Mouse (Mus musculus) heart, adult 8-10 months (tissue): Measurements from ENCODE around the gene Tenm3. TPM values are rescaled to one million over a fixed set of nuclear protein-coding genes. Genes with fewer than 3 reads are reported as not detected.

Experiments
- DNase-seq: peaks from one replicate; pipeline ENCODE4 v3.0.0; 2022; ENCODE audit warnings: low spot score
- total RNA-seq, 4 experiments: library from RNA; stranded (reverse); gene quantifications; 2 replicates each; pipeline ENCODE4 v1.2.4; 2022

Gene Tenm3
- total RNA-seq, 4 experiments from 2014 or later: 2.1 to 3.8 (median 3.2) TPM

DNA sequence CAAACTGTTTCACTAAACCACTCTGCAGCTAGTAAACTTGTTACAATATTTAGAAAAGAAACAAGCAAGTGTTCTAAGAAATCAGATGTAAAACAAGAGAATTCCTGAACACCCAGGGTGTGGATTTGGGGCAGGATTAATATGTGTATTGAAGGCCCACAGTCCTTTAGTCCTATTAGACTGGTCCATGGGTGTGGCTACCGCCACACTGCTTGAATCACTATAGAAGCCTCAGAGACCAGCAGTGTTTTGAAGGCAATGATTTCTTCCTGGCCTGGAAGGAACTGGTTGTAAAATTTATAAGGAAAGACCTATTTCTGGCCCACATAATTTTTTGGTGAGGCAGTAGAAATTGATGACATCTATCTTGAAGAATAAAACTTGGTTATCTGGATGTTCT, 33.1 kb downstream of the Tenm3 start:
- no peak for DNase-seq

DNA sequence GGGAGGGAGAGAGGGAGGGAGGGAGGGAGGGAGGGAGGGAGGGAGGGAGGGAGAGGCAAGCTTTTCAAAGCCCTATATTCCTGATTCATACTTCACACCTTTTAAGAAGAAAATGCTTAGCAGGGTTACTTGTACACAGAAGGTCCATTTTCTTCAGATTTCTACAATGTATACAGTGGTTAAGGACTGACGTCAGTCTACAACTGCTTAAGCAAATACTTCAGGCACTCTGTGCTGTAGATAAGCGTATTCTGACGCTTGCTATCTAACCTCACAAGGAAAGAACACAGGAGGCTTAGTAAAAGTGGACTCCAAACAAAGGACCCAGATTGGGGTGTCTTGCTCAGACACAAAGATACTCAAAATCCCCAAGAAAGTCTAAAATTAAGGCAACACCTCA, 34.6 kb downstream of the Tenm3 start:
- no peak for DNase-seq

DNA sequence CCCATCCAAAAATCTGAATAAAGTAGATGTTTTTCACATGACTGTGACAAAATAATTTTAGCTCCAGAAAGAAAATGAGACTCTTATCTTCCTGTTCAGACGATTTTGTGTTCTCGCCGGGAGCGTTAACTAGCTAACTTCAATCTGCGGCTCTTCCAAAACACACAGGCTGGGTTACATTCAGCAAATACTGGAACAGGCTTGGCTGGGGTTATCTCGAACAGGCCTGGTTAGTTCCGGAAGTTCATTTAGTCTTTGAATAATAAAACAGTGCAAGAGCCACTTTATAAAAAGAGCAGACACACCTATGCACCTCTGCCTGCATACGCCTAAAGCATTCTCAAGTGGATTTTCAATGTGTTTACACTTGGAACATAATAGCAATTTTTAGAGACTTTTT, 40.7 kb downstream of the Tenm3 start:
- no peak for DNase-seq

DNA sequence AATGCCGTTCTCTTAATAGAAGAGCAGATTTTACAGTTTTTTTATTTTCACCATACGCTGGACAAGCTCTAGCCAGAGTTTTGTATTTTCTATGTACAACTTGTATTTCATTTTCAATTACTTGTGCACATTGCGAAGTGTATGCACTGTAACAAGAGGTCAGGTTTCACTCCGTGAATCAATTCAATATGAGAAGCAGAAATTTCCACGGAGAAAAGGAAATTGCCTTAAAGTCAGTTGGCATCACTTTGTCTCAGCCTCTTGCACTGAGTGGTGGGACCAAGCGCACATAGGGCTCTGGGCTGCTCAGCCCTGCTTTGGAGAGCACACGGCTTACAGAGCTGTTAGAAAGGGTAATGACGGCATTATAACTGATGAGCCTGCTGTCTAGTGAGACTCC, 41.5 kb downstream of the Tenm3 start:
- no peak for DNase-seq

- no peak for DNase-seq
Measured at GRCm38 (mm10) chr8:48797955-48798359, 45.8 kb downstream of the Tenm3 start.

DNA sequence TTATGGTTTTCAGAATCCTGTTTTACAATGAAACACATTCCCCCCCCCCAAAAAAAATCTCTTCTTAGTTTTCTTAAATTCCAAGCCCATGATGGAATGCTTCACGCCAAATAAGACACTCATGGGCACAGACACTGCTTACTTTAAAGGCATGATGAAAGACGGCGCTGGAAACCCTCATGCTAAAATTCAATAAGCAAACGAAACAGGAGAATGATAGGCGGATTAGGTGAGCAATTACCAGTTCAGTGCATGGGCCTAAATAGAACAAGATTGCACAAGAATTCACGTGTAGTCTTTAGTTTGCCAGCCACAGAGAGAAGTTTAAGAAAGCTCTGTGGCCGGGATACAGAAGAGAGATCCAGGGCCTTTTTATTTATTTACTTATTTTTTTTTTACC, 49.5 kb downstream of the Tenm3 start:
- no peak for DNase-seq

- DNase-seq: no peak
Measured at GRCm38 (mm10) chr8:48793729-48794128, 50.0 kb downstream of the Tenm3 start.

DNA sequence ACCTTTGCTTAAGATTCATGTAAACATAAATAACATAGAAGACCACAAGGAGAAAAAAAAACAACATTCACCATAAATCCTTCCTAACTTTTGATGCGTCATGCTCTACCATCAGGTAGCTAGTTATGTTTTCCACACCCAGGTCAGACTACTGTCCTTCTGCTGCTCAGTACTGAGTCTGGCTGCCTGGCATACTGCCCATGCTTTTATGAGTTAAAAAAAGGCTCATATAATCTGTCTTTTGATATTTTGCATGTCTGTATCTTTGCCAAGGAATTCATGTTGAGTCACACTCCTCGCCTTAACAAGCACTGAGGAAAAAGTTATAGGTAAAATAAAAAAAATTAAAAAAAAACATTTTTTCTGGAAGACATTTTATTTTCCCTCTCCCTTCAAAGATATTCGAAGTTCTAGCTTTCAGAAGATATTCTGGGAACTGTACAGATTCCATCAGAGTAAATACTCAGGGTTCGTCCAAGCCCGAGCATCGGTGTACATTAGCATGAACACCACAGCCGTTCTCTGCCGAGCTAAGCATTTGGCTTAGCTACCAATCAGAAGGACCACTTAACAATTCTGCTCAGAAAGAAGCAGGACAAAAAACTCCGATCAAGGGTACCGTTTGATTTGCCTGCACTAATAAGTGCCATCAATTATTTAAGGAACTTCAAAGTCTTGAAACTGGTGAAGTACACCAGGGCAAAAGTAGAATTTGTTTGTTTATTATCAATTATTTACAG, 51.0 kb downstream of the Tenm3 start:
- DNase-seq: no peak

GRCm38 (mm10) chr8:48783308-48783707, 60.4 kb downstream of the Tenm3 start:
- DNase-seq: no peak

DNA sequence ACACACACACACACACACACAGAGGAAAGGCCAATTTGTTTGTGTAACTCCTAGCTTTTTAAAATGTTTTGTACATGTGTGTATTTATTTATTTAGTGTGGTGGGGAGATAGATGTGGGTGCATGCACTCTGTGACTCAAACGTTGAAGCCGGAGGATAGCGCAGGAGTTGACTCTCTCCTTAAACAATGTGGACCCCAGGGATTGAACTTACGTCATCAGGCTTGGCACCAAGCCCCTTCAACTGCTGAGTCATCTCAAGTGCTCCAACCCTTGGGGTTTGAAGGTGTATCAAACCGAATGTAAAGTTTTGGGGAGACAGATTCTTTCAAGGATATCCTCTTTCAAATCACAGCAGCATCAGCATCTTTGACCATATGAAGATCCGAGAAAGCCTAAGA, 63.1 kb downstream of the Tenm3 start:
- DNase-seq: no peak

GRCm38 (mm10) chr8:48779194-48779593, 64.6 kb downstream of the Tenm3 start:
- DNase-seq: no peak

DNA sequence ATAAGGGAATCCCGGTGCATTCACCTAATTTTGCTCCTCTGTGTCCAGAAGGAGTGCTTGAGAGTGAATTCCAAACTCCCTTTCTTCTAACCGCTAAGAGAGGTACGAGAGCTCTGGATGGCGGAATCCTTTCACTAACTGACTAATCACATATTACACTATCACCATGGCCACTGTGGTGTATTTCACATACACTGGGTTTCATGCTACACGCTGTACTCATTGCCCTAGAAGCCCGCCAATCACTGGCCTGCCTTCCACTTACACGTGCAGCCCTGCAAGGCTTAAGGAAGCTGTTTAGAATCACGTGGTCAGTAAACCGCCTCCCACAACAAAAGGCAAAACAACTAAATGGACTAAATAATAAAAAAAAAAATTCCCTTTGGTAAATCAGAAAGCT, 67.7 kb downstream of the Tenm3 start:
- no peak for DNase-seq

DNA sequence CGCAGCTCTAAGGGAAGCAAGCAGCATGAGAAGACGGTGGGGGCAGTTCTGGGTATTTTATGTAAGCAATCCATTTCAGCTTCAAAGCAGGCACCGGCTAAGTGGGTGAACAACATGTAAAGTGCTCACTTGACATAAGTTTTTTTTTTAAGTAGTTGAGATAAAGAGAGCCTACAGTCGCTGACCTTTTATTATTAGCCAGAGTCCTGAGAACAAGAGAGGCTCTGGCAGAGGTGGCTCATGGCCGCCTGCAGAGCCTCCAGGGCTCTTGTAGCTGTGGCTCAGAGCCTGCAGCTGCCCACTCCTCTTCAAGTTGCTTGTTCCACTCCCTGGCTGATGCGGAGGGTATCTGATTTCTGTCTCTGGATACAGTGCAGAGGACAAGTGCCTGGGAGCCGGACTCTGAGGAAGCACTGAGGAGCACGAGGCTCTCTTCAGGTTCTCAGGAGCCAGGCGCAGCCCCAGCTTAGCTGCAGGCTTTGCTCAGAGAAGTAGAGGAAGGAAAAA, 68.2 kb downstream of the Tenm3 start:
- no peak for DNase-seq

DNA sequence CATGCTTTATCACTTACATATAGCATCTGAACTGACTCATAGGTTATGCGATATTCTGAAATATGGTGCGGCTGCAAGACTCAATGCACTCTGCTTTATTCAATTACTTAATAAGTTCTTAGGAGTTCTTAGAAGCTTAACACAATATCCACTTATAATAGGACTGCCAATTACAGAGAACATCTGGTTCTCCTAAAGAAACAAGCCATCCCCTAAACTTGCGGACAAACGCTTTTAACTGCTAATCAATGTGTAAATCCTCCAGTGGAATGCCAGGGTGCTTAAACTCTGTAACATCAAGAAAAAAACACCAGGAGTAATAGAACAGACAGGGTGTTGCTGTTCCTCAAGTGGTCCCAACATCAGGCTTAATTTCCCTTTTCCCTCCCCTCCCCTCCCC, 68.9 kb downstream of the Tenm3 start:
- no peak for DNase-seq

DNA sequence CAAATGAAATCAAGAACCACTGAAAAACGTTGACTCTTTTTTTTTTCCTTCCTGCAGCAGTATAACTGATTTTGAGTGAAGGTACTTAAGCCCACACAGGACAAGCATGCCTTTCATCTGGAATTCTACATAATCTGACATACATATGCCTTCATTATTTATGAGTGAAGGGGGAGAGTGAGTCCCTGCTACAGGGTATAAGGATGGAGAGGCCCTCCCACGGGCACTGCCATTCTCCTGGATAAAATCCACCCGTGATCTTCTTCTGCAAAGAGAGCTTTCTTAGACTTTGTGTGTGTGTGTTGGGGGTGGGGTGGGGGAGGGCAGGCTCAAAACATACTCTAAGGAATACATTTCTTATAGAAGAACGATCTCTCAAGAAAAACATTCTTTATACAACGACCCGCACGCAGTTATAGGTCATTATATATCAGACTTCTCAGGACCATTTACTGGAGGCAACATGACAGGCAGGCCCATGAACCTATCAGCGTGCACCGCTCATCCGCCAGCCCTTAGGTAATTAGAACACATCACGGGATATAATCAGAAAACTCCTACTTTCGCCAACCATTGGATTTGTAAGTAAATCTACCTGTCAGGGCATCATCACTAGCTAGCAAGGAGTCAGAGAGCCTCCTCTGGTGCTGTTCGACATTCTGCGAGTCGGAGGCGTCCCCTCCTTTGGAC, 77.1 kb downstream of the Tenm3 start:
- DNase-seq: no peak

DNA sequence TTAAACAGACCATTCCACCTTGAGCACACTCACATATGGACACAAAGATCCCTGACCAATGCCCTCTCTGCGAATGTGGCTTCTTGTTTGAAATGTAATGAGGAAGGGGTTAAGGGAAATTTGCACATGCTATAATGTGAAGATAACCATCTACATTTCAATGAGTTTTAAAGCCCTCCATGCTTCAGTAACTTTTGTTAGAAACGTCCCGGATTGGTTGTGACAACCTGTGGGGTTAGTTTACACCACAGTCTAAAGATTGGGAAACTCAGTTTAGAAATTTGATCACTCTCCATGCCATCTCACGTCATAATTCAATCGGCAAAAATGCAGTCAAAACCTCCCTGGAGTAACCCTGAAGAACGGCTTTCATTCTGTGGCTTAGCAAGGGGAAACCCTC, 78.5 kb downstream of the Tenm3 start:
- DNase-seq: no peak

DNA sequence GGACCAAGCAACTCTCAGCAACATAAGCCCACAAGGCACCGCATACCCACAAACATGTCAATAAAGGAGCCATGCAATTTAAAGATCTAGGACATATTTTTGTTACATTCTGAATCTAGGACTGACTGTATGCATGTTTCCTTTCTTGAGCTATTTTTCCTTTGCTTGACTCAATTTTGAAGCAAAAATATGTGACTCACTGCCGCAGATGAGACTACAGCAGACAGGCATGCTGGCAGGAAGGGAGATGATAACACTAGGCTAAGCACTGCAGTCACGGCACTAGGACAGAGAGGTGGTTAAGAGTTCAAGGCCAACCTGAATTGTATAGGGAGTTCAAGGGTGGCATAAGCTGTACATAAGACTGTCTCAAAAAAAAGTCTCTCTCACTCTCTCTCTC, 79.7 kb downstream of the Tenm3 start:
- no peak for DNase-seq

DNA sequence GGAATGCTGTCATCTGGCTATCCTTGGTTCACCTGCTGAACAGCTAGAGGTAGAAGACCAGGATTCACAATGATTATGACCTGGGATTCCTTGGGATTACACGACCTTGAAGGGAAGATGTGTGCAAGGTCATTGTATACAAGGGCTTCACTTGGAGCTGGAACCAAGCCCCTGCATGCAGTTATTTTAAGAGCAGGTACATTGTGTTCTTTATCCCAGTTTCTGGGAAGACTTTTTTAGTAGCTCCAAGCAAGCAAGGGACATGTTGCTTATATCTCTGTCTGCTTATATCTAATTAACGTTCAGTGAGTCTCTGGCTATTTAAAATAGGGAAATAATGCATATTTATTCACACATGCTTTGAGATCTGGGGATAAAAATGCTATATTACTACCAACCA, 86.9 kb downstream of the Tenm3 start:
- peak; percentile 41 for DNase-seq

GRCm38 (mm10) chr8:48755492-48755891, 88.3 kb downstream of the Tenm3 start:
- DNase-seq: peak; percentile 64

DNA sequence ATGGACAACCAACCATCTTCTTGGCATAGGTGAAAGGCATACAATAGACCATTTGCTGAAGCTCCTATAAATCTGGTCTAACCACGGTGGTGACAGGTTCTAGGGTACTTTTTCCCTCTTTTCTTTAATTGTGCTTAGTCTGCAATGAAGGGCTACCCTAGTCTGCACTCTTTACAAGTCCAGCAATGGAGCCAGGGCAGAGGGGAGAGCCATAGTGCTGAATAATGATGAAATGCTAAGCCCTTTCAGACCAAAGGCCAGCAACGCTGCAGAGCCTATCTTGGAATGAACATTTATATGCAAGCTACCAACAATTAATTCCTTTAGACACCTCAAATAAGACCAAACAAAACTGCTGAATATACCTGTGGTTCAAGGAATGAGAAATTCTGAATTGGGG, 88.8 kb downstream of the Tenm3 start:
- DNase-seq: no peak

- no peak for DNase-seq
Measured at GRCm38 (mm10) chr8:48751965-48752364, 91.8 kb downstream of the Tenm3 start.

DNA sequence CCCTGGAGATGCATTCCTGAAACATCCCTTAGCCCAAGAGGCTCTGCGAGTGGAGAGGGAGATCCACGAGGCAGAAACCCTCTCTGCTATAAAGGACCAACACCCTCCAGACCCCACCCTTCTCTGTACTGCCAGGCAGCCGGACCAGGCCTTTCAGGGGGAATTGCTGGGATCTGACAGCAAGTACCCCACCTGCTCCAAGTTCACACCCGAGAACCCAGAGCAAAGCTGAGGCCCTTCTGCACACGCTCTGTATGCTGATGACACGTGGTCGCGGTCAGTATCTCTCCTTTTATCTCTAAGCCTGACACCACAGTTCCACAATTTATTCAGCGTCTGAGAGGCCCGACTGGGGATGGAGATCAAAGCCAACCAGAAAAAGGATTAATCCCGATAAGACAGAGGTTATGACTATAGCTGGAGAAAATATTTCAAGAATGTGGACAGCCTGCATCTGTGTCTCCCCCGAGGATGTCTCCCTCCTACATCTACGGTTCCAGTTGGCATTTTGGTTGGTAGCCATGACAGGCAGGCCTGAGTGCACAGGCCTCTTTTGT, 95.2 kb downstream of the Tenm3 start:
- no peak for DNase-seq

GRCm38 (mm10) chr8:48743912-48744311, 99.8 kb downstream of the Tenm3 start:
- DNase-seq: no peak
